Mouse (Mus musculus) spleen, adult 12 weeks (tissue): ENCODE measurements around the gene Sec14l1.

Experiments used
- DNase-seq: peaks from one replicate; pipeline ENCODE4 v3.0.0; 2022; ENCODE audit warnings: low spot score

Gene Sec14l1

DNA sequence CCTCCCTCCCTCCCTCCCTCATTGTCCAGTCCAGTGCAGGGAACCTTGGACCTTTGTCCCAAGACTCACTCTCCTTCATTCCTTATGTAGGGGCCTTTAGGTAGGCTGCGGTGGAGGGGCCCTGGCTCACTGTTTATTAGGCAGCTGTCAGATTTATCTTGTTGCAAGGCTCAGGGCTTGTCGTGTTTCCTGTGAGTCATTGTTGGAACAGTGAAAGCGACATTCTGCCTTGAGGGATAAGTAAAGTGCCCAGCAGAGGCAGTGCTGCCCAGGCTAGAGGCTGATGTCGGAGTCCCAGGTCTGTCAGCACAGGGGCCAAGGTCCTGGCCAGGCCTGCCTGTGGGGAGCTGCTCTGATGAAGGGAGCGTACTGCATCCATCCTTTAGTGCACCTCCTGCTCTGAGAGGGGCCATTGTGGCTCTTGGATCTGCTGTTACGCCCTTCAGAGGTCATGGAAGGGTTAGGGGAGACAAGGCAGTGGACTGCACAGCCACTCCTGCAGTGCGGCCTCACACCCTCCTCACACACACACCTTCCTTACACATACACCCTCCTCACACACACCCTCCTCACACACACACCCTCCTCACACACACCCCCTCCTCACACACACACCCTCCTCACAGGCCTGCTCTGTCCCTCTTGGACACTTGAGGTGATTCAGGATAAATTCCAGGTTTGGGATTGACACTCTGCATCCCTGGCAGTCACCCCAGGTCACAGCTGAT, 39.3 kb downstream of the Sec14l1 start:
- no peak for DNase-seq

DNA sequence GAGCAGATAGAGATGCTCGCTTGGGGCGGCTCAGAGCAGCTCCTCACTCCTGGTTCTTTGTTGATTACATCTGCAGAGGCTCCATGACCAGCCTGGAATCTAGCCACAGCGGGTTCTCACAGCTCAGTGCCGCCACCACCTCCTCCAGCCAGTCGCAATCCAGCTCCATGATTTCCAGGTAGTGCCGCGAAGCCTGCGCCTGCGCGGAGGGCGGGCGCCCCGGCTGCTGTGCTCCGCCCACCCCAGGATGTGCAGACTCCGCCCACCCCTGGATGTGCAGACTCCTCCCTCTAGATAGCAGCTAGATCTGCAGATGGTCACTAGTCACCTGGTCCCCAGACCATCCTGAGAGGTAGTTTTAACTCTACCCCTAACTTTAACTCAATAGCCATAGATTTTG, 41.8 kb downstream of the Sec14l1 start:
- DNase-seq: no peak

DNA sequence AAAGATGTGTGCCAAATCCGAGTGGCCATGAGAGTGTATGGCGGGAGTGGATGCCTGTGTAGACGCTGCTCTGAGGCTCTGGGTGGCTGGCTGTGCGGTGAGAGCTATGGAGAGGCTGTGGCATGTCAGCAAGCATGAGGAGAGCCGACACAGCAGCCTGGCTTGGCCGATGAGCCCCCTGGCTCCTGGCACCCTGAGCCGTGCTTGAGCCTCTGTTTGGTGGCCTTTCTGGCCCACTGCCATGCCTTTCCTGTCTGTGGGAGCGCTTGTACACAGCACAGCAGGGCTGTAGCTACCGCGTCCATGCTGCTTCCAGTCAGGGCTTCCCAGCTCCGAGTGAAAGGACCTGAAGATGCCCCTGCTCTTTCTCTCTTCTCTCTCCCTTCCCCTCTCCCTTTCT, 43.4 kb downstream of the Sec14l1 start:
- no peak for DNase-seq

DNA sequence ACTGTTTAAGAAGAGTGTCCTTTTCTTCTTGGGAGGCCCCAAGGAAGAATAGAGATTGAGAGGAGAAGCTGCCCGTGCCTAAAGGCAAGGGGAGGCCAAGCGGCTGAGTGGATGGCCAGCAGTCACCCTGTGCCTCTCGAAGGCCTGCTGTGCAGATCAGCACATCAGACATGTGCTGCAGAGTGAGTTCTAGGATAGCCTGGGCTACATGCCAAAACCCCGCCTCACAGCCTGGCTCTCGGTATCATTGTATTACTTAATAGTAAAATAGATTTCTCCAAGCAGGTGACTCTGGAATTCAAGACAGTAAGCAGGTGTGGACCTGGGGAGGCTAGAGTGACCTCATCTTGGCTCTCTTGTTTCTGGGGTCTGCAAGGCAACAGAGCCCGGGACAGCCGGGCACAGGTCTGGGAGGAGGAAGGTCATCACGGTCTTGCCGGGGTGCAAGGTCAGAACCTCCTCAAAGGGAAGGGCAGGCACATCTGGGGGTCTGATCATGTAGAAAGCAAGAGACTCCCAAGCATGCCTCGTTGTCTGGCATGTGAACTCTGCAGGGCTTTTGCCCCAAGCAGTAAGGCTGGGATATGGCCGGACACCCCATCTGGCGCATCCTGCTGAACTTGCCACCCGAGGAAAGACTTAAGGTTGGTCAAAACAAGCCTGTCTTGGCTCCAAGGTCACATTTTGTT, 44.4 kb downstream of the Sec14l1 start:
- no peak for DNase-seq

DNA sequence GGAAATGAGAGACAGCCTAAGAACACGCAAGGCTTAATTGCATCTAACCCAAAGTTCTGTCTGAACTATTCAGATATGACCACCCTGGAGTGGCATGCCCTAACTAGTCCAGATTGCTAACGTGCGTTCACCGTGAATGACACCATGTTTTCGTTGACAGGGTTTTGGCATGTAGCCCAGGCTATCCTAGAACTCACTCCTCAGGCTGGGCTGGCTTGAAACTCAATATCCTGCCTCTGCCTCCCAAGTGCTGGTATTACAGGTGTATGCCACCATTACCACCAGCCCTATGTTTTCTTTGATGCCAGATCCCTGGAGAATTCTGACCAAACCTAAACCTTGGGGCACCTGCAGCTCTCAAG, 45.0 kb downstream of the Sec14l1 start:
- no peak for DNase-seq

DNA sequence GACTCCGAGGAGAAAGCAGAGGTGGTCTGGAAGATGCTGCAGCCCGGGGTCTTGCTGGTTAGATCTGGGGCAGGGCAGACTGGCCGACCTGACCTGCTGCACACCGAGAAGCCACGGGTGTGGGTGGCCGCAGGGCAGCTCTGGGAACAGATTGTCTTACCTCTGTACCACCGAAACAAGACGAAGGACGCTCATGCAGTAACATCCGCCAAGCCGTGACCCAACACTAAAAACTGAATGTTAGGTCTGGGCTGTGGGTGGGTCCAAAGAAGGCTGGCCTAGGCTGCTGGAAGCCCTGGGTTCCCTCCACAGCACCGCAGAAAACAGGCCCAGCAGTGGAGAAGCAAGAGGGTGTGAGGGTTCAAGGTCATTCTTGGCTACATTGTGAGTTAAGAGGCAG, 45.8 kb downstream of the Sec14l1 start:
- no peak for DNase-seq

DNA sequence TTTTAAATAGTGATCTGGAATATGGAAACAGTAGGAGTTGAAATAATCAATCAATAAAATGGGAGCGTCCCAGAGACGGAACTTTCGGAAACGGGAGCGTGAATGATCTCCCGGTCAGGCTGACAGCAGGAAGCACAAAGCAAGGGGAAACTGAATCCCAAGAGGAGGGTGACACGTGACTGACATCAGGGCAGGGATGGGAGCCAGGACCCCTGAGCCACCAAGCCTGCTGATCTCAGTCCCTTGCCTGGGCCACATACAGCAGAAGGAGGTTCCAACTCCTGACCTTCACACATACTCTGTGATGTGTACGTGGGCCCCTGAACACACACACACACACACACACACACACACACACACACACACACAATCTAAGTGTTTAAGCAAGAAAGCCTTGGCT, 46.6 kb downstream of the Sec14l1 start:
- no peak for DNase-seq

DNA sequence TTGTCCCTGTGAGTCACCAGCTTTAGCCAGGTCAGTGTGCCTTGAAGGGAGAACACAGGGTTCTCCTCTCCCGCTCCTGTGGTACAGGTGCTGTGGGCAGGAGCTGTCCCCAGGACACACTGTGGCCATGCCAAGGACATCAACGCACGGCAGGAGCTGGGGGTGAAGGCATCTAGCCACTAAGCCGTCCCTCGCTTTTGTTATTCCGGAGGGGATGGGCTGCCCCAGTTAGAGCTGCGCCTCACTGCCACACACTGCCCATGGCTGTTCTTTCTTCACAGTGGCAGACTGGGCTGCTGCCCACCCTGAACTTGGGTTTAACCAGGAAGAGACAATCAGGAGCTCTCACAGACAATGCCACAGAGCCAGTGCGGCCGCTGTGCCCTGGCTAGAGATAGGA, 48.1 kb downstream of the Sec14l1 start:
- no peak for DNase-seq

DNA sequence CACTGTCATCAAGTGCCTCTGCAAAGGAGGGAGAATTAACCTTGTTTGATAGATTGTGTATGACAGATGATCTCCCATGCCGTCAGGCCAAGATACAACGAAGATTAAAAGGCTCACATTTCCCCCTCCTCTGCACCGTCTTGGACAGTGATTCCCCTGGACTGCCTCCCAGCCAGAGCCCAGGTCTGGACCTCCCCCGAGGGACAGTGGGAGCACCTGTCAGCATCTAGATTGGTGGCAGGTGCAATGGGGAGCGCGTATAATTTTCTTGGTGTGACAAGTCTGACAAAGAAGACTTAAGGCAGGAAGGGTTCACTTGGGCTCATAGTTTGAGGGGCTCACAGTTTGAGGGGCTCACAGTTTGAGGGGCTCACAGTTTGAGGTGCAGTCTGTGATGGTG, 48.8 kb downstream of the Sec14l1 start:
- no peak for DNase-seq

DNA sequence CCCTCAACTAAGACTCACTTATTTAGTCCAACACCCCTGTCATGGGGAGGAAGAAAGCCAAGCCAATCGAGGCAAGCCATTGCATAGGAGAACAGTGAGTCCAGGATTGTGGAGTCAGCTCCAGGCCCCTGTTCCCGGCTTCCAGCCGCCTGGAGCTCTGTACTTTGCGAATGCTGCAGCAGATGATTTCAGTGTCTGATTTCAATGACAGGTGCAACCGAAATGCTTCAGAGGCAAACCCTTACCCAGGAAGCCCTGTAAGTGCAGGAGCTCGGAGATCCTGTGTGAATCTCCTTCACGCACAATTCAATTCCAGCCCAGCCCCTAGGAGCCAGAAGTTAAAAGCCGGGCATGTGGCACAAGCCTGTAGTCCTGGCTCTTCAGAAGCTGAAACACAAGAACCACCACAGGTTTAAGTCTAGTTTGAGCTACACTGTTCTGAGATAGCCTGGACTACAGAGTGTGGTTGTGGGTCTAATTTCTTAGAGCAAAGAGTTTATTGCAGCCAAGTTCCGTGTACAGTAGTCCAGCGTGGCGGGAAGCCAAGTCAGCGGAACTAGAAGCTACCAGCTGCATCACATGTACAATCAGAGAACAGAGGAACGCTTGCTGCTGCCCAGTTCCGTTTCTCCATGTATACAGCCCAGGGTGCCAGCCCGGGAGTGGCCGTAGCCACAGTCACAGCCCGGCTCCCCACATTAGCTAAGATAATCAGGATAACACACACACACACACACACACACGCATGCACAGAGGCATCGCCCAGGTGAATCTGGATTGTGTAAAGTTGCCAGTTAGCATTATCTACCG, 53.5 kb downstream of the Sec14l1 start:
- DNase-seq: no peak

DNA sequence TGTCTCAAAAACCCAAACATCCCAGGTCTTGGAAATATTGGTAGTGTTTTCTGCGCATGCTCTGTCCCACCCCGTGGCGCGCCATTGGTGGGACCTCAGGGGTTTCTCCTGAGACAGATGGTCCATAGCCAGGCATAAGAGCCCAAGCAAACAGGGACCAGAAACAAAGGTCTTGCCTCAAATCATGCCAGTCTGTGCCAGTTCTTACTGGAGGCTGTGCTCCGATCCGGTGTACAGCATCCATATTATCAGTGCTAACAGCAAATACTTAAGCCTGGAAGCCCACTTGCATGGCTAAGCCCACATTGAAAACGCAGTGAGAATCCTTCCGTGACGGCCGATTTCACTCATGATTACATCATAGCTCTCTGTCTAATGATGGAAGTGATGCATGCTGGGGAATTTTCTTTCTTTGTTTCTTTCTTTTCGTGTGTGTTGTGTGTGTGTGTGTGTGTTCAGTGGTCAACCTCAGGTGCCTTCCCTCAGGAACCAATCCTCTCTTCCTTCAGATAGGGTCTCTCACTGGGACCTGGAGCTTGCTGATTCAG, 54.2 kb downstream of the Sec14l1 start:
- DNase-seq: no peak

DNA sequence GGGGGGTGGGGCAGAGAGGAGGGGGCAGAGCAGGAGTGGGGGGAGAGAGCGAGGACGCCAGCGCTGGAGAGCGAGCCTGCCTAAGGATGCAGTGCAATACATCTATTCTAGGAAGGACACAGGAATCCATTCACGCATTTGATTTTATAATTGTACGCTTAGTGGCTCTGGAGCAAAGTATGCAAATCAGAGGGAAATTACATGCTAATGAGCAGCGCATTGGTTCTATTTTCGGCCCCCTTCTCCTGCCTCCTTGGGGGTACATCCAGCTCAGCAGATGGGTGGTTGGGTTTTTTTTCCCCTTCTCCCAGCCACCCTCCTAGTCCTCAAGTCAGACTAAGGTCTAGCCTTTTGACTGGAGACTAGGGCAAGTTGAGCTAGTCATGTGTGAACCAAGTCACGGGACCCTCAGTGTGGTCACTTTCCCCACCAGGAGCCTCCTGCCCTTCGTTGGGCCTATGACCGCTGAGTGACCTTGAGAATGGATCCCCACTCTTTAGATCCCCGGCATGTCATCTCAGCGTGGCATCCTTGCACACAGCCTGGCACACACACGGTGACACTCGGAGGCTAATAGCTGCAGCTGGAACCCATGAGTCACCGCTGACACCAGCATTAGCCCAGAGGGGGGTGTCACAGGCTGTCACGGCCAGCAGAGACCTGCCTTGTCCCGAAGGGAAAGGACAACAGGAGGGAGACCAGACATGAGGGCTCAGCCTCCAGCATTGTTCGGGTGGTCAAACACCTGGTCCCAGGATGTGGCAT, 55.0 kb downstream of the Sec14l1 start:
- DNase-seq: no peak

DNA sequence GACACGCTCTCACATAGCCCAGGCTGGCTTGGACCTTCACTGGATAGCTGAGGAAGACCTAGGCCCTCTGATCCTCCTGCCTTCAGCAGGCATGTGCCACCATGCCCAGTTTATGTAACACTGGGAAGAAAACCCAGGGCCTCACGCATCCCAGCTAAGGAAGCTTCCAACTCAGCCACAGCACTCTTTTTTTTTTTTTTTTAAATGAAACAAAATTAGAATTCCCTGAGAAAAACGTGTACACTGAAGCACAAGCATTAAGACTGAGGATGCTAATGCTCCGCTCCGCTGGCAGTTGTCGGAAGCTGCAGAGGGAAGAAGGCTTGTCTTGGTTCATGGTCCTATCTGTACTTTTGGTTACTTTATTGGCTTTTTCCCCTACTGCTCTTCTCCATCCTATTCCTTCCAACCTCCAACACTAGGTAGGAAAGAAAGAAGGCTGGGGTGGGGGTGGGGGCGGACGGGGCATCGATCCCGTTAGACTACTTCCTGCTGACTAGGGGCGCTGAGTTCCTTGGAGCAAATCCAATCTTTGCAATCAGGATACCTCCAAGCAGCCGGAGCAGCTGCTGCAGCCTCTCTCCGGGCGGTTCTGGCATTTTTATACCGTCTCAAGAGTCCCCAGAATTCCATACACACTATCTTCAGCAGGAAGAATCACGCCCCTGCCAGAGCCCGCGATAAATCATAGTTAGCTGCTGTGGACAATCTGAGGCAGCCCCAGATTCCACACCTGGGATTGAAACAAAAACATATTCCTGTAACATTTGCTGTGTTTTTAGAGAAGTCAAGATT, 59.3 kb downstream of the Sec14l1 start:
- no peak for DNase-seq

DNA sequence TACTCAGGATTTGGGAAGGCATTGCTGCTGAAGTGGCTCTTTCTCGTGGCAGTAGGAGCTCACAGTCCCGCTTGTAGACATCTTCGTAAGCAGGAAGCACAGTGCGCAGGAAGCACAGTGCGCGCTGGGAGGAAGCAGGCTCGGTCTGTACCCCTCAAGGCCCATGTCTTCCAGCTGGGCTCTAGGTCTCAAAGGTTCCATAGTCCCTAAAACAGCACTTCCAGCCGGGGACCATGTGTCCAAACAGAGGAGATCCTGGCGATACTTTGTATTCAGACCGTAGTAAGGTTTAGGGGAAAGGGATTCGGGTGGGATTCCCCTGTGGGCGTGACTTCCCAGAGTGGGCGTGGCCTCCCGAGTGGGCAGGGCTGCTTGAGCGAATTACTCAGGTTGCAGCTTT, 60.0 kb downstream of the Sec14l1 start:
- no peak for DNase-seq

DNA sequence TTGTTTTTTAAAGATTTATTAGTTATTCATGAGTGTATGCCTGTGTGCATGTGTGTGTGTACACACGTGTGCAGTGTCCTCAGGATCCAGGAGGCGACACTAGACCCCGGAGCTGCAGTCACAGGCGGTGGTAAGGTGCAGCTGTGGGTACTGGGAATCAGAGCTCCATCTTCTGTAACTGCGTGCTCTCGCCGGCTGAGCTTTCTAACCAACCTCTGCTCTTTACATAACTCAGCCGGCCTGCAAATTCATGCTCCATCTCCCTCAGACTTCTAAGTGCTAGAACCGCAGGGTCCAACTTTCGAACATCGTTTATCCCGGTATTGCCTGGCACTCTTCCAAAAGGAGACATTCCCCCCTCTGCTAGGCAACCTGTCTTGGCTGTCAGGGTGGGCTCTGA, 60.5 kb downstream of the Sec14l1 start:
- no peak for DNase-seq

DNA sequence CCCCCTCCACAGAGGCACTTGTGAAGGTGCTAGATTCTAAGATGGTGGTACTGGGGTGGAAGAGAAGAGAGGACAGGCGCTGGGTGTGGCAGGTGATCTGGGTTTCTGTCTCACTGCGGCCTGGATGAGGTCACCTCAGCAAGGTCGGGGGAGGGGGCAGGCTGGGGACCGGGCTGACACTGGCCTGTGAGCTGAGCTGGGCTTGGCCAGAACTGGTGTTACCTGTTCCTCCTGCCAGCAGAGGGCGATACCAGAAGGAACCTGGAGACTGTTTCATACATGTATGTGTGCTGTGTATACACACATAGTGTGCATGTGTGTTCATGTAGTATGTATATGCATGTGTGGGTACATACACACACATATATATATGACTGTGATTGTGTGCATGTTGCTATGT, 61.3 kb downstream of the Sec14l1 start:
- DNase-seq: peak; percentile 13

DNA sequence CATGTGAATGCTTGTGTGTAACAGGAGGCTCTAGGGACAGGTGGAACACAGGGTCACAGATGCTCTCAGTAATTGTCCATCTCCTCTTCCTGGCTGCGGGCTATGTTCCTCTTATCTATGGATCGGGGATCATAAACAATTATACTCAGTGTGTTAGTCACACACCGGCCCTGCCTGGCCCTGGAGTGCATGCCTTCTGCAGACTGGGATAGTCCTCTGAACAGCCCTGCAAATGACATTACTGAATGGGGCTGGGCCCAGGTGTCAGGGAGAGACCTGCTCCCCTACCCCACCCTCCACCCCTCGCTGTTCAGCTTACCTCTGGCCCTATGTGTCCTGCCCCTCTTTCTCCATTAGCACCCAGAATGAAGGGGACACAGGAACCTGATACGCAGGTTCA, 61.9 kb downstream of the Sec14l1 start:
- DNase-seq: no peak

DNA sequence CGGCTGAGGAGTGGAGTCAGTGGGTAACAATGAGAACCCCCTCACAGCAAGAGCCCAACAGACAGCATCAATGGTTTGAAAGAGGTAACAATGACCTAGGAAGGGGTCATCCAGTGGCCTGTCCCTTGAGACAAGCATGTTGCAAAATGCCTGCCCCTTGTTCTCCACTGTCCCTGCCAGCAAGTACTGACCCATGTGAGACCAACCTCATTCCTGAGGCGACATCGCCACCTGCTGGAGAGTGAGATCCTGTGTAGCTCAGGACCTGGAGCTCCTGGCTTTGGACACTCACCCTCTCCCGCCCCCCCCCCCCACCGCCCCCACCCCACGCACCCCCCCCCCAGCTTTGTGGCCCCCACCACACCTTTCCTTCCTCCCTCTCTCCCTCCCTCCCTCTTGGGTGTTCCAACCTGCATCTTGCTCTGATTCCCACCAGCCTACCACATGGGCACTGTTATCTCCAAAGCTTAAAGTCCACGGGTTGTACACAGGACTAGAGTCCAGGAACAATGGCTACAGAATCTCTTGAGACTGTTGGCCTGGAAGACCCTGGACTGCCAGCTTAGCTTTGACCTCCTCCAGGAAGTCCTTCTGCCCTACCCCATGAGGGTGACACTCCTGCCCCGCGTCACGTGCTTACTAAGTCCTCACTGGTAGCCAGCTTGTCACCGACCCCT, 62.5 kb downstream of the Sec14l1 start:
- DNase-seq: peak; percentile 66

DNA sequence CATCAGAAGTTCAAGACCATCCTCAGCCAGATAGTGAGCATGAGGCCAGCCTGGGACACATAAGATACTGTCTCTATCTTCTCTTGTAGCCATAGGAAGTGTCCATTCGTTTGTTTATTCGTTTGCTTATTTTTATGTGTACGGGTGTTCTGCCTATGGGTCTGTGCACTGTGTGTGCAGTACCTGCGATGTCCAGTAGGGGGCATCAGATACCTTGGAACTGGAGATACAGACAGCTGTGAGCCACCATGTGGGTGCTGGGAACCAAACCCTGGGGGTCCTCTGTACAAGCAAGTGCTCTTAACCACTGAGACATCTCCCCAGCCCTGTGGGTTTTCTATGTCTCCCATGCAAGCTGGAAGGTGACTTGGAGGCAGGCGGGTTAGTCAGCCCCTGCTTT, 64.9 kb downstream of the Sec14l1 start:
- peak; percentile 23 for DNase-seq

DNA sequence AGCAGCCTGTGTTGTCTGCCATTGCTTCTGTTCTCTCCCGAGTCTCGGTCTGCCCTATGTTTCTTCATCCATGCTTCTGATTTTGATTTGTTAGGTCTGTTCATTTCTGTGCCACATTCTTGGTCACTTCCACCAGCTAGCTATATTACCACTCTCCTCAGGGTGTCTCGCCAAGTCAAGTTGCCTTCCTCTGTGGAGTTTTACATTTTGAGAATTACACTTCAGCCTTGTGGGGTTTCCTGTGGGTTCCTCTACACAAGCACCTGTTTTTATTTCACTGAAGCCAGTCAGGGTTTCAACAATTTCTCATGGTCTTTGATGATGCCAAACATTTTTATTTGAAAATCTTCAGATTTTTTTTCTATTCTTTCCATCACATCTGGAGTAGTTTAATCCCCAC, 67.8 kb downstream of the Sec14l1 start:
- DNase-seq: no peak

DNA sequence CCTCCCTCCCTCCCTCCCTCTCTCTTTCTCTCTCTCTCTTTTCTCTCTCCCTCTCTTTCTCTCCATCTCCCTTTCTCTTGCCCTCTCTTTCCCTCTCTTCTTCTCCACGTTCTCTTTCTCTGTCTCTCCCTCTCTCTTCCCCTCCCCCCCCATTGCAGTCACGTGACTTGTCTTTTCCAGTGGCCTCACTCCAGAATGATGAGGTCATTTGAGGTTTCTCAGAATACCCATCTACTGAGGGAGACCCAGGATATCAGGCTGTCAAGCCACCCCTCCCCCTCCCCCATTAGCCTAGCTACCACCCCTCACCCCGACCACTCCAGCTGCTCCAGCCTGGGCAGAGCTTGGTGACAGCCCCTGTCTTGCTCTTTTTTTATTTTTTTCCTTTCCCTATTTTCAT, 68.3 kb downstream of the Sec14l1 start:
- no peak for DNase-seq
